Mouse (Mus musculus) kidney, adult 2 months (tissue): ENCODE results near the gene Ppm1b.

Experiments used
- CTCF ChIP-seq: fragments of 200-500 bp; conservative IDR thresholded peaks from 2 replicates; pipeline ENCODE4 v1.5.1; 2011; ENCODE audit warnings: low read depth, mild to moderate bottlenecking, control low read depth, low read length, moderate library complexity, mixed read lengths; ENCODE audit not compliant: insufficient read depth, insufficient read length
- POLR2A ChIP-seq: fragments of 200-500 bp; IDR thresholded peaks from one replicate; pipeline ENCODE4 v1.6.1; 2011; ENCODE audit warnings: low read depth, low read length, control low read depth

DNA sequence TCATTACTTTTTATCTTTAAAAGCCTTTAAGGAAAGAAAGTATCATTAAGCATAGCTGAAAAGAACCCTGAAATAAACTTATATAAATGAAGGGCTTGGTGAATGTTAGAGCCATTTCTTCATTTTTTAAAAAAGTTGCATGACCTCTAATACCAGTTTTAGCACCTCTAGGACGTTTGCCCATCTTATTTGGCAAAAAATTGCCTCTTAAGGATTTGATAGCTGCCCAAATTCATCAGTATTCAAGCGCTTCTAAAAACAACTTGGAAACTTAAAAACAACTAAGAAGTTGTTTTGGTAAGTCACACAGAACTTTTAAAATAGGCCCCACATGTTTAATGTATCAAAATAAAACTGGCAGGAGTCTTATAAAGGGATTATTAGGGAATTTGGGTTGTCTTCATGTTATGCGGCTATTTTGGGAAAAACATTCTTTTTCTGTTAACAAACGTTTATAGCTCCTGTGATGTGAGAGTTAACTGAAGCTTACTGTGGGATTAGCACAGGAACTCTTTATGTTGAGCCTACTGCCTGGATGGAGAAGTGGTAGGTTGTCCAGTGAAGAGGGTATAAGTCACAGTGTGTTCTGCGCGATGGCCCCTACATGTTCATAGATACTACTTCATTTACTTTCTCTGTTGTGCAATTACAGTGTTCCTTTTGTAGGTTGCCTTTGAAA lies 2.6 kb downstream of the Ppm1b start:
- TF ChIP-seq CTCF (no peak), POLR2A (no peak)
